11 mouse cellular contexts compared by ENCODE assay signal in genomic region chr6:116428282-116428681, GRCm38 (mm10). TPM values are rescaled to one million over a fixed set of nuclear protein-coding genes. Genes with fewer than 3 reads are reported as not detected.
DNase-seq lines count a peak whose midpoint lies in the region; ATAC-seq and TF ChIP-seq lines count a peak whose summit lies in the region.
"Had no signal": no experiment of that assay in that cellular context is flagged by ENCODE, and none has a peak within 500 bp of the region (broad histone marks: within the 10 kb centered on the region; RNA-seq: fewer than 3 reads in every experiment).

No protein-coding gene starts in this region.

- H3K36me3 ChIP-seq in hindbrain, embryonic 11.5 days (ENCODE audit: control insufficient read depth, insufficient read depth, low read length): no peaks in the 10 kb centered on the region
- no peaks in the 10 kb centered on the region for H3K36me3 ChIP-seq in hindbrain, embryonic 16.5 days (ENCODE audit: control insufficient read depth, insufficient read depth, low read length)
- no peaks in the 10 kb centered on the region for H3K36me3 ChIP-seq in midbrain, postnatal 0 days (ENCODE audit: insufficient read depth, low read length)
- H3K36me3 ChIP-seq in midbrain, embryonic 11.5 days (ENCODE audit: control insufficient read depth, insufficient read depth, low read length): no peaks in the 10 kb centered on the region
- H3K36me3 ChIP-seq in small intestine, adult 2 months (ENCODE audit: control insufficient read depth, insufficient read depth, low read length): no peaks in the 10 kb centered on the region
- H3K36me3 ChIP-seq in limb, embryonic 10.5 days: no peaks in the 10 kb centered on the region
- H3K36me3 ChIP-seq: hindbrain, embryonic 10.5 days; liver, embryonic 13.5 days had no signal

- no peaks in the 10 kb centered on the region for H3K4me1 ChIP-seq in hindbrain, embryonic 11.5 days (replicated peaks; ENCODE audit: control insufficient read depth, insufficient read depth, low read length)
- H3K4me1 ChIP-seq in hindbrain, embryonic 16.5 days (ENCODE audit: control insufficient read depth, insufficient read depth, low read depth, low read length): no peaks in the 10 kb centered on the region
- no peaks in the 10 kb centered on the region for H3K4me1 ChIP-seq in midbrain, postnatal 0 days (ENCODE audit: insufficient read depth, low read length)
- H3K4me1 ChIP-seq in midbrain, embryonic 11.5 days (ENCODE audit: control insufficient read depth, insufficient read depth, low read length): no peaks in the 10 kb centered on the region
- H3K4me1 ChIP-seq in small intestine, adult 2 months (ENCODE audit: control insufficient read depth, insufficient read depth, insufficient read length, low read length): peaks cover 6% of the 10 kb centered on the region; the same call in 1 of the 2 replicates
- H3K4me1 ChIP-seq in limb, embryonic 10.5 days: no peaks in the 10 kb centered on the region
- H3K4me1 ChIP-seq: hindbrain, embryonic 10.5 days; liver, embryonic 13.5 days had no signal

- H3K27me3 ChIP-seq in hindbrain, embryonic 11.5 days (ENCODE audit: control insufficient read depth, insufficient read depth, low read length): no peaks in the 10 kb centered on the region
- no peaks in the 10 kb centered on the region for H3K27me3 ChIP-seq in hindbrain, embryonic 16.5 days (replicated peaks; ENCODE audit: control insufficient read depth, insufficient read depth, low read length)
- no peaks in the 10 kb centered on the region for H3K27me3 ChIP-seq in midbrain, postnatal 0 days (ENCODE audit: insufficient read depth, low read length)
- no peaks in the 10 kb centered on the region for H3K27me3 ChIP-seq in midbrain, embryonic 11.5 days (ENCODE audit: control insufficient read depth, insufficient read depth, low read length)
- no peaks in the 10 kb centered on the region for H3K27me3 ChIP-seq in small intestine, adult 2 months (ENCODE audit: control insufficient read depth, insufficient read depth, low read length)
- no peaks in the 10 kb centered on the region for H3K27me3 ChIP-seq in limb, embryonic 10.5 days (ENCODE audit: low read depth, poor library complexity, severe bottlenecking)
- H3K27me3 ChIP-seq: liver, embryonic 13.5 days had no signal

- no peaks in the 10 kb centered on the region for H3K9me3 ChIP-seq in hindbrain, embryonic 11.5 days (ENCODE audit: control insufficient read depth, low read length)
- peaks cover 4% of the 10 kb centered on the region; the same call in 1 of the 2 replicates for H3K9me3 ChIP-seq in hindbrain, embryonic 16.5 days (ENCODE audit: control insufficient read depth, low read length)
- 0 out of 2 replicates have a peak, but pooled peaks cover 5% of the 10 kb centered on the region for H3K9me3 ChIP-seq in midbrain, postnatal 0 days (ENCODE audit: low read length)
- H3K9me3 ChIP-seq in midbrain, embryonic 11.5 days (ENCODE audit: control insufficient read depth, low read length): no peaks in the 10 kb centered on the region
- no peaks in the 10 kb centered on the region for H3K9me3 ChIP-seq in limb, embryonic 10.5 days (replicated peaks)
- H3K9me3 ChIP-seq: liver, embryonic 13.5 days had no signal

- peak; percentile 53 for TF ChIP-seq CTCF in midbrain, postnatal 0 days (IDR thresholded peaks at IDR 0.05)
- peak; percentile 52; the same call in 1 of the 2 replicates for TF ChIP-seq CTCF in small intestine, adult 2 months (IDR thresholded peaks at IDR 0.05; ENCODE audit: extremely low read depth, insufficient read length, insufficient replicate concordance, low read depth, low read length)

- no peak overlapping the region for H3K4me2 ChIP-seq in hindbrain, embryonic 11.5 days (replicated peaks; ENCODE audit: low read depth, low read length)
- H3K4me2 ChIP-seq in hindbrain, embryonic 16.5 days (ENCODE audit: low read length): no peak overlapping the region
- H3K4me2 ChIP-seq in midbrain, postnatal 0 days (ENCODE audit: low read depth, low read length, poor library complexity, severe bottlenecking): no peak overlapping the region
- H3K4me2 ChIP-seq in midbrain, embryonic 11.5 days: no peak overlapping the region
- H3K4me2 ChIP-seq: liver, embryonic 13.5 days had no signal

- 69% methylated on average over 5 of the region's 5 CpGs for WGBS in hindbrain, embryonic 11.5 days
- WGBS in hindbrain, embryonic 16.5 days: 69% methylated on average over 5 of the region's 5 CpGs
- WGBS in midbrain, postnatal 0 days: 70% methylated on average over 5 of the region's 5 CpGs
- WGBS in midbrain, embryonic 11.5 days: 75% methylated on average over 5 of the region's 5 CpGs
- 53% methylated on average over 5 of the region's 5 CpGs for WGBS in small intestine, adult 2 months
- WGBS in limb, embryonic 10.5 days: 78% methylated on average over 5 of the region's 5 CpGs

- TF ChIP-seq POLR2A in small intestine, adult 2 months (IDR thresholded peaks at IDR 0.05; ENCODE audit: low read depth, low read length): no peak

- no peak for ATAC-seq in hindbrain, embryonic 11.5 days (ENCODE audit: low FRiP score)
- no peak for ATAC-seq in hindbrain, embryonic 16.5 days
- ATAC-seq in midbrain, postnatal 0 days (ENCODE audit: low FRiP score): no peak
- ATAC-seq in midbrain, embryonic 11.5 days (ENCODE audit: low FRiP score): no peak

- no peak overlapping the region for H3K4me3 ChIP-seq in hindbrain, embryonic 11.5 days (ENCODE audit: low read depth, low read length)
- H3K4me3 ChIP-seq in hindbrain, embryonic 16.5 days (ENCODE audit: low read length): no peak overlapping the region
- H3K4me3 ChIP-seq in midbrain, postnatal 0 days (ENCODE audit: low read depth, low read length): no peak overlapping the region
- H3K4me3 ChIP-seq in midbrain, embryonic 11.5 days (ENCODE audit: low read depth, low read length): no peak overlapping the region
- no peak overlapping the region for H3K4me3 ChIP-seq in small intestine, adult 2 months (ENCODE audit: low read depth, low read length)
- H3K4me3 ChIP-seq in limb, embryonic 10.5 days: no peak overlapping the region
- H3K4me3 ChIP-seq: hindbrain, embryonic 10.5 days; liver, embryonic 13.5 days; myocyte had no signal

- DNase-seq in hindbrain, embryonic 11.5 days (ENCODE audit: low spot score): peak; percentile 28
- DNase-seq in midbrain, postnatal 0 days (ENCODE audit: low spot score): no peak
- DNase-seq in midbrain, embryonic 11.5 days (ENCODE audit: low spot score, missing footprints): no peak
- peak; percentile 33 for DNase-seq in c-Kit-positive CD71-negative TER-119-negative erythroid progenitor cells, embryonic 14.5 days (ENCODE audit: low read depth)
- DNase-seq in limb, embryonic 10.5 days (ENCODE audit: low spot score): no peak
- no peak for DNase-seq in frontal cortex, postnatal 36 days (ENCODE audit: low spot score in 2 of 2)
- DNase-seq: liver, embryonic 13.5 days had no signal

- H3K9ac ChIP-seq in hindbrain, embryonic 11.5 days (ENCODE audit: low read depth, low read length): no peak overlapping the region
- H3K9ac ChIP-seq in hindbrain, embryonic 16.5 days (ENCODE audit: low read depth, low read length): no peak overlapping the region
- H3K9ac ChIP-seq in midbrain, postnatal 0 days (replicated peaks; ENCODE audit: low read length, poor library complexity, severe bottlenecking): no peak overlapping the region
- no peak overlapping the region for H3K9ac ChIP-seq in midbrain, embryonic 11.5 days (ENCODE audit: low read length)
- H3K9ac ChIP-seq: liver, embryonic 13.5 days had no signal

- no peak overlapping the region for H3K27ac ChIP-seq in hindbrain, embryonic 11.5 days (ENCODE audit: low read depth, low read length)
- no peak overlapping the region for H3K27ac ChIP-seq in hindbrain, embryonic 16.5 days (ENCODE audit: low read depth, low read length)
- H3K27ac ChIP-seq in midbrain, postnatal 0 days (ENCODE audit: low read depth, low read length): no peak overlapping the region
- H3K27ac ChIP-seq in midbrain, embryonic 11.5 days (ENCODE audit: low read depth, low read length): no peak overlapping the region
- H3K27ac ChIP-seq in small intestine, adult 2 months (ENCODE audit: insufficient read depth, low read depth, low read length): no peak overlapping the region
- no peak overlapping the region for H3K27ac ChIP-seq in limb, embryonic 10.5 days
- H3K27ac ChIP-seq: hindbrain, embryonic 10.5 days; liver, embryonic 13.5 days had no signal

RNA-seq across cellular contexts. Expression of gene Alox5, which starts 32.7 kb away (rescaled TPM):
- polyA plus RNA-seq in hindbrain, embryonic 11.5 days (2014; fragmentation: Nextera tagmentation; extraction: Ambion mirVana): 0.82 and 0.86 TPM in 2 replicates
- 0.65 and 0.94 TPM in 2 replicates for polyA plus RNA-seq in hindbrain, embryonic 16.5 days (2015; fragmentation: Nextera tagmentation; extraction: Ambion mirVana)
- 0.57 and 1.6 TPM in 2 replicates for total RNA-seq in midbrain, postnatal 0 days (2014; rRNA removed)
- polyA plus RNA-seq in midbrain, postnatal 0 days (2015; fragmentation: Nextera tagmentation; extraction: Ambion mirVana): 0.48 and 0.74 TPM in 2 replicates
- polyA plus RNA-seq in midbrain, embryonic 11.5 days (2014; fragmentation: Nextera tagmentation; extraction: Ambion mirVana): 0.88 and 1.6 TPM in 2 replicates
- 2.9 and 3.6 TPM in 2 replicates for polyA plus RNA-seq in small intestine, adult 2 months (2012; rRNA removed)
- 0.84 and 0.86 TPM in 2 replicates for polyA plus RNA-seq in limb, embryonic 10.5 days (2016; fragmentation: Nextera tagmentation; extraction: Ambion mirVana)

Comparison
In these comparisons a context has a peak if more than half of its experiments do, and no peak if none do; other contexts are left out.
1. DNase-seq: peak in hindbrain, embryonic 11.5 days (single experiment) and c-Kit-positive CD71-negative TER-119-negative erythroid progenitor cells, embryonic 14.5 days (single experiment); none in midbrain, postnatal 0 days (single experiment), midbrain, embryonic 11.5 days (single experiment), limb, embryonic 10.5 days (single experiment) and frontal cortex, postnatal 36 days (0 of 2).